Mouse (Mus musculus): Measurements from ENCODE around the gene Herc2. TPM values are rescaled to one million over a fixed set of nuclear protein-coding genes. Genes with fewer than 3 reads are reported as not detected.

The Herc2 gene
- total and polyA plus RNA-seq, 2 experiments from 2014 or later: 38.4 to 85.4 TPM

DNA sequence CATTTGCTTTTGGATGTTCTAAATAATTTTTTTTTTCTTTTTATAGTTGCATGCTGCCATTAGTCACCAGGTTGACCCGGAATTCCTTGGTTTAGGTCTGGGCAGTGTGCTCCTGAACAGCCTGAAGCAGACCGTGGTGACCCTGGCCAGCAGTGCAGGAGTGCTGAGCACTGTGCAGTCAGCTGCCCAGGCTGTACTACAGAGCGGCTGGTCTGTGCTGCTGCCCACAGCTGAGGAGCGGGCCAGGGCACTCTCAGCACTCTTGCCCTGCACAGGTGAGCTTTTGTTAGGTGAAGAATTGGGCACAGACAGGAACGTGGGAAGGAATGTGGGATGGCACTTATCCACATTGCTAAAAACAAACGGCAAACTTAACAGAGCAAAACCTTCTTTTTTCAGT, 63.0 kb downstream of the Herc2 start:
- H3K9me3 ChIP-seq (ENCODE audit: low read length): no peaks in the 10 kb centered on the region
- DNase-seq (no peak), ATAC-seq (no peak)
- H3K4me1 ChIP-seq (ENCODE audit: insufficient read depth): no peaks in the 10 kb centered on the region
- TF ChIP-seq CTCF (IDR thresholded peaks at IDR 0.05; ENCODE audit: low read depth): no peak
- no peak overlapping the region for H3K27ac ChIP-seq (ENCODE audit: low read depth, low read length)
- peaks cover 37% of the 10 kb centered on the region for H3K36me3 ChIP-seq (ENCODE audit: insufficient read depth)
- WGBS: 92% methylated on average over 6 of the region's 6 CpGs
- no peak overlapping the region for H3K4me2 ChIP-seq (ENCODE audit: low read depth)
- no peak overlapping the region for H3K9ac ChIP-seq
- no peaks in the 10 kb centered on the region for H3K27me3 ChIP-seq (ENCODE audit: insufficient read depth, low read length)
- H3K4me3 ChIP-seq (ENCODE audit: low read depth, low read length): no peak overlapping the region

- H3K4me3 ChIP-seq (ENCODE audit: low read depth, low read length): no peak overlapping the region
- H3K27ac ChIP-seq (ENCODE audit: low read depth, low read length): no peak overlapping the region
- TF ChIP-seq CTCF (IDR thresholded peaks at IDR 0.05; ENCODE audit: low read depth): no peak
- no peak for ATAC-seq
- 94% methylated on average over 1 of the region's 1 CpGs for WGBS
- H3K4me2 ChIP-seq (ENCODE audit: low read depth): no peak overlapping the region
- no peaks in the 10 kb centered on the region for H3K27me3 ChIP-seq (ENCODE audit: insufficient read depth, low read length)
- no peaks in the 10 kb centered on the region for H3K9me3 ChIP-seq (ENCODE audit: low read length)
- H3K4me1 ChIP-seq (ENCODE audit: insufficient read depth): no peaks in the 10 kb centered on the region
- H3K36me3 ChIP-seq (ENCODE audit: insufficient read depth): peaks cover 29% of the 10 kb centered on the region
- no peak overlapping the region for H3K9ac ChIP-seq
- DNase-seq: no peak
Measured at GRCm38 (mm10) chr7:56114148-56114547, 64.2 kb downstream of the Herc2 start.

DNA sequence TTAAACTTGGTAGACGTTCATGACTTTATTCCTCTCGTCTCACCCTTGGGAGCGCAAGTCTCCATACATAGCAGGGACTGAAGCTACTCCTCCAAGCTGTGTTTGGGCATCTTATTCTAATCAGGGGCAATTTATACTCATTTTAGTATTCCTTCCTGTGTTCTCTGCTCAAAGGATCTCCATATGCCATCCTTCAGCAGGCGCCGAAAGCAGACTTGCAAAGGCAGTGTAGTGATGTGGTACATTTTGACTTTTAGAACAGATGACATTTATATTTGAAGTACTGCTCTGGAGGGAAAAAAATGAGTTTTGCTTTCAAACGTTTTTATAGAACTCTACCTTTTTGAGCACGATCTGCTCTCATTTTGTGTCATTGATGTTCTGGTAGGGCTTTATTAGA, 71.0 kb downstream of the Herc2 start:
- H3K9me3 ChIP-seq (ENCODE audit: low read length): no peaks in the 10 kb centered on the region
- no peak for TF ChIP-seq CTCF (IDR thresholded peaks at IDR 0.05; ENCODE audit: low read depth)
- no peak for DNase-seq
- no peak overlapping the region for H3K4me2 ChIP-seq (ENCODE audit: low read depth)
- H3K4me1 ChIP-seq (ENCODE audit: insufficient read depth): no peaks in the 10 kb centered on the region; the same call in 1 of the 2 replicates
- no peak overlapping the region for H3K4me3 ChIP-seq (ENCODE audit: low read depth, low read length)
- H3K9ac ChIP-seq: no peak overlapping the region
- H3K27ac ChIP-seq (ENCODE audit: low read depth, low read length): no peak overlapping the region
- no peaks in the 10 kb centered on the region for H3K27me3 ChIP-seq (ENCODE audit: insufficient read depth, low read length)
- 79% methylated on average over 7 of the region's 7 CpGs for WGBS
- H3K36me3 ChIP-seq (ENCODE audit: insufficient read depth): peaks cover 24% of the 10 kb centered on the region
- ATAC-seq: peak; percentile 58

DNA sequence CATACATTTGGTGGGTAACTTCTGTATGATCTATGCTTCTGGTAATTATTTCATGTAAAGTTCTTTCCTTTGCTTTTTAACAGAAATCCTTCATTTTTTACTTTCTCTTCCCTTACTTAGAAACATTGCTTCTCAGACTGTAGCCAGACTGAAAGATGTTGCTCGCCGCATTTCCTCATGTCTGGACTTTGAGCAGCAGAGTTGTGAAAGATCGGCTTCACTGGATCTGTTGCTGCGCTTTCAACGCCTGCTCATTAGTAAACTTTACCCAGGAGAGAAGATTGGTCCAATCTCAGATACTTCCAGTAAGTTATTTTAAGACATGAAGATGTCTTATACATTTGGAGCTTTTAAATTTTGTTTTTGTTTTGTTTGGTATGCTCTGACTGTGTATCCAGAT, 71.4 kb downstream of the Herc2 start:
- no peak overlapping the region for H3K27ac ChIP-seq (ENCODE audit: low read depth, low read length)
- H3K4me2 ChIP-seq (ENCODE audit: low read depth): no peak overlapping the region
- H3K27me3 ChIP-seq (ENCODE audit: insufficient read depth, low read length): no peaks in the 10 kb centered on the region
- no peak overlapping the region for H3K4me3 ChIP-seq (ENCODE audit: low read depth, low read length)
- H3K36me3 ChIP-seq (ENCODE audit: insufficient read depth): peaks cover 21% of the 10 kb centered on the region
- H3K9me3 ChIP-seq (ENCODE audit: low read length): no peaks in the 10 kb centered on the region
- 88% methylated on average over 5 of the region's 5 CpGs for WGBS
- ATAC-seq (no peak), DNase-seq (no peak)
- no peaks in the 10 kb centered on the region; the same call in 1 of the 2 replicates for H3K4me1 ChIP-seq (ENCODE audit: insufficient read depth)
- TF ChIP-seq CTCF (IDR thresholded peaks at IDR 0.05; ENCODE audit: low read depth): no peak
- no peak overlapping the region for H3K9ac ChIP-seq

GRCm38 (mm10) chr7:56128080-56128479, 78.1 kb downstream of the Herc2 start:
- no peak for TF ChIP-seq CTCF (IDR thresholded peaks at IDR 0.05; ENCODE audit: low read depth)
- no peak for DNase-seq
- Histone ChIP-seq H3K9ac (no peak overlapping the region), H3K9me3 (ENCODE audit: low read length) (no peaks in the 10 kb centered on the region), H3K4me2 (ENCODE audit: low read depth) (no peak overlapping the region), H3K36me3 (ENCODE audit: insufficient read depth) (peaks cover 22% of the 10 kb centered on the region), H3K27ac (ENCODE audit: low read depth, low read length) (no peak overlapping the region), H3K27me3 (ENCODE audit: insufficient read depth, low read length) (no peaks in the 10 kb centered on the region), H3K4me1 (ENCODE audit: insufficient read depth) (no peaks in the 10 kb centered on the region), H3K4me3 (ENCODE audit: low read depth, low read length) (no peak overlapping the region)
- no peak for ATAC-seq
- 97% methylated on average over 3 of the region's 3 CpGs for WGBS

DNA sequence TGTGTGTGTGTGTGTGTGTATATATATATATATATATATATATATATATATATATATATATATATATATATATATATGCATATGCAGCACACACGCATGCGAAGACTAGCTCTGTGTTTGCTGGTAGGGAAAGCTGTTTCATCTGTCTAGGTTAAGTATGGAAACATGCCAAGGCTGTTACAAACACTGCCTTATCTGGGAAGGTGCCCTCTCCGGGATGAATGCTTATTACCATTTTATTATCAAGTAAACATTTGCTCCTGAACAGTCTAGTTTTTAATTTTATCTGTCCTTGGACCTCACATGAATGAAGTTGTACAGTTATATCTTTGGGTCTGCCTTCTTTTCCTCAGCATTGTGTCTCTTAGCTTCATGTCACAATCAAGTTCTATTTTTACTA, 79.6 kb downstream of the Herc2 start:
- no peak for TF ChIP-seq CTCF (IDR thresholded peaks at IDR 0.05; ENCODE audit: low read depth)
- H3K4me3 ChIP-seq (ENCODE audit: low read depth, low read length): no peak overlapping the region
- no peak for DNase-seq
- H3K4me1 ChIP-seq (ENCODE audit: insufficient read depth): no peaks in the 10 kb centered on the region
- peaks cover 31% of the 10 kb centered on the region for H3K36me3 ChIP-seq (ENCODE audit: insufficient read depth)
- no peak overlapping the region for H3K9ac ChIP-seq
- H3K27me3 ChIP-seq (ENCODE audit: insufficient read depth, low read length): no peaks in the 10 kb centered on the region
- H3K27ac ChIP-seq (ENCODE audit: low read depth, low read length): no peak overlapping the region
- H3K9me3 ChIP-seq (ENCODE audit: low read length): no peaks in the 10 kb centered on the region
- WGBS: 76% methylated on average over 3 of the region's 3 CpGs
- H3K4me2 ChIP-seq (ENCODE audit: low read depth): no peak overlapping the region
- no peak for ATAC-seq

DNA sequence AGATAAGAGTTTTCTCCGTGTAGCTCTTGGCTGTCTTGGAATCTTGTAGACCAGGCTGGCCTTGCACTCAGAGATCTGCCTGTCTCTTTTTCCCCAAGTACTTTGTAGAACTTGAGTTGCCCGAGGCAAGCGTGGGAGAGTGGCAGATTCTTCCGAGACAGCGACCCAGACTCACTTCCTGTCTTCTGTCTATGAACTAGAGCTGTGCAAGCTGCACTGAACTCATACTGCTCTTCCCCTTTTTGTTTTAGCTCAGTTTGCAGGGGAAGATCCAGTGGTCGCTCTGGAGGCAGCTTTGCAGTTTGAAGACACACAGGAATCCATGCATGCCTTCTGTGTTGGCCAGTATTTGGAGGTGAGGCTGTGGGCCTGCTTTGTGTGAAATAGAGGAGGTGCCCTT, 81.6 kb downstream of the Herc2 start:
- H3K9ac ChIP-seq: no peak overlapping the region
- no peak for TF ChIP-seq CTCF (IDR thresholded peaks at IDR 0.05; ENCODE audit: low read depth)
- WGBS: 91% methylated on average over 6 of the region's 6 CpGs
- no peaks in the 10 kb centered on the region for H3K9me3 ChIP-seq (ENCODE audit: low read length)
- H3K27ac ChIP-seq (ENCODE audit: low read depth, low read length): no peak overlapping the region
- peaks cover 45% of the 10 kb centered on the region for H3K36me3 ChIP-seq (ENCODE audit: insufficient read depth)
- H3K4me1 ChIP-seq (ENCODE audit: insufficient read depth): no peaks in the 10 kb centered on the region
- H3K4me2 ChIP-seq (ENCODE audit: low read depth): no peak overlapping the region
- DNase-seq (no peak), ATAC-seq (no peak)
- H3K27me3 ChIP-seq (ENCODE audit: insufficient read depth, low read length): no peaks in the 10 kb centered on the region
- no peak overlapping the region for H3K4me3 ChIP-seq (ENCODE audit: low read depth, low read length)

DNA sequence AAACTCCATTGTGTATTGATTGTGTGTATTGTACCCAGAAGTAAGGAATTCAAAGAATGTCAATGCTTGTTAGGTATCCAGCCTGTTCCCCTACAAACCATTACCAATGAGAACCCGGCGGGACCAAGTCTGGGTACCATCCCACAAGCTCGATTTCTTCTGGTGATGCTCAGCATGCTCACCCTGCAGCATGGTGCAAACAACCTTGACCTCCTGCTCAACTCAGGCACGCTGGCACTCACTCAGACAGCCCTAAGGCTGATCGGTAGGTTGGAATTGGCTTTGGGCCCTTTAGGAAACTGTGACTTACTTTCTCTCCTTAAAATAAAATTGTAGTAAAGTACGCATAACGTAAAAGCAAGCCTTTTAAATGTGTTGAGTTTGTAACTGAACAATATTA, 88.7 kb downstream of the Herc2 start:
- Histone ChIP-seq H3K27me3 (ENCODE audit: insufficient read depth, low read length) (no peaks in the 10 kb centered on the region), H3K27ac (ENCODE audit: low read depth, low read length) (no peak overlapping the region), H3K36me3 (ENCODE audit: insufficient read depth) (peaks cover 35% of the 10 kb centered on the region), H3K9ac (no peak overlapping the region), H3K4me2 (ENCODE audit: low read depth) (no peak overlapping the region), H3K4me3 (ENCODE audit: low read depth, low read length) (no peak overlapping the region), H3K9me3 (ENCODE audit: low read length) (no peaks in the 10 kb centered on the region), H3K4me1 (ENCODE audit: insufficient read depth) (no peaks in the 10 kb centered on the region)
- DNase-seq (no peak), ATAC-seq (no peak)
- no peak for TF ChIP-seq CTCF (IDR thresholded peaks at IDR 0.05; ENCODE audit: low read depth)
- WGBS: 91% methylated on average over 7 of the region's 7 CpGs

All from forebrain, postnatal 0 days (tissue).